Mouse (Mus musculus) olfactory bulb, adult 2 months (tissue): ENCODE data around the gene Pnpla7.
"Not testable (repeated sequence)": the region's sequence is repeated elsewhere in the genome, so short reads cannot be mapped to it uniquely, and the experiment has no call there.

ENCODE experiments used
- CTCF ChIP-seq: fragments of 200-500 bp; IDR thresholded peaks from 2 replicates; pipeline ENCODE4 v1.5.1; 2012; ENCODE audit warnings: low read depth, mild to moderate bottlenecking, low read length, moderate library complexity; ENCODE audit not compliant: insufficient read depth
- POLR2A ChIP-seq: fragments of 200-500 bp; IDR thresholded peaks from 2 replicates; pipeline ENCODE4 v1.6.1; 2012; ENCODE audit warnings: mild to moderate bottlenecking, low read depth, low read length, moderate library complexity; ENCODE audit not compliant: insufficient read depth

GRCm38 (mm10) chr2:24944304-24944703 is 31.5 kb upstream of the Pnpla7 start:
- not testable (repeated sequence) for TF ChIP-seq CTCF, POLR2A
